Mouse (Mus musculus): Measurements from ENCODE around the gene Rgp1.

- TF ChIP-seq CTCF (conservative IDR thresholded peaks at IDR 0.05; ENCODE audit: low read length): no peak
- TF ChIP-seq NANOG (IDR thresholded peaks at IDR 0.05; ENCODE audit: borderline replicate concordance, low read length): no peak
Observed at GRCm38 (mm10) chr4:43598650-43599380, 20.3 kb downstream of the Rgp1 start.
